ENCODE assay signal across 8 mouse cellular contexts in genomic region chr11:5740965-5741627, GRCm38 (mm10). TPM values are rescaled to one million over a fixed set of nuclear protein-coding genes. Genes with fewer than 3 reads are reported as not detected.
DNase-seq lines count a peak whose midpoint lies in the region; ATAC-seq and TF ChIP-seq lines count a peak whose summit lies in the region.

No protein-coding gene starts in this region.

- WGBS in embryonic facial prominence, embryonic 10.5 days: under 1% methylated on average over 45 of the region's 50 CpGs
- WGBS in limb, embryonic 12.5 days: under 1% methylated on average over 47 of the region's 50 CpGs
- under 1% methylated on average over 42 of the region's 50 CpGs for WGBS in midbrain, embryonic 13.5 days
- under 1% methylated on average over 44 of the region's 50 CpGs for WGBS in small intestine, adult 2 months

- peaks cover 13% of the 10 kb centered on the region for H3K4me1 ChIP-seq in embryonic facial prominence, embryonic 10.5 days
- peaks cover 11% of the 10 kb centered on the region for H3K4me1 ChIP-seq in limb, embryonic 12.5 days (replicated peaks)
- peaks cover 17% of the 10 kb centered on the region for H3K4me1 ChIP-seq in midbrain, embryonic 13.5 days (replicated peaks)
- H3K4me1 ChIP-seq in small intestine, adult 2 months (ENCODE audit: control insufficient read depth, insufficient read depth, insufficient read length, low read length): peaks cover 3% of the 10 kb centered on the region; the same call in 1 of the 2 replicates

- TF ChIP-seq CTCF in small intestine, adult 2 months (IDR thresholded peaks at IDR 0.05; ENCODE audit: extremely low read depth, insufficient read length, insufficient replicate concordance, low read depth, low read length): no peak

- H3K27ac ChIP-seq in embryonic facial prominence, embryonic 10.5 days (replicated peaks): peak overlapping the region; percentile 90
- H3K27ac ChIP-seq in limb, embryonic 12.5 days: peak overlapping the region; percentile 85
- H3K27ac ChIP-seq in midbrain, embryonic 13.5 days: peak overlapping the region; percentile 74
- H3K27ac ChIP-seq in small intestine, adult 2 months (ENCODE audit: insufficient read depth, low read depth, low read length): peak overlapping the region; percentile 91

- no peaks in the 10 kb centered on the region for H3K9me3 ChIP-seq in embryonic facial prominence, embryonic 10.5 days
- H3K9me3 ChIP-seq in limb, embryonic 12.5 days: no peaks in the 10 kb centered on the region
- no peaks in the 10 kb centered on the region for H3K9me3 ChIP-seq in midbrain, embryonic 13.5 days

- peak; percentile 95 for TF ChIP-seq POLR2A in small intestine, adult 2 months (IDR thresholded peaks at IDR 0.05; ENCODE audit: low read depth, low read length)

- ATAC-seq in limb, embryonic 12.5 days (ENCODE audit: insufficient number of reproducible peaks, insufficient read depth, low FRiP score, low TSS enrichment, low read depth): peak; percentile 78
- peak; percentile 90 for ATAC-seq in midbrain, embryonic 13.5 days

- H3K27me3 ChIP-seq in embryonic facial prominence, embryonic 10.5 days (replicated peaks; ENCODE audit: low read depth, poor library complexity, severe bottlenecking): no peaks in the 10 kb centered on the region
- no peaks in the 10 kb centered on the region for H3K27me3 ChIP-seq in limb, embryonic 12.5 days
- H3K27me3 ChIP-seq in midbrain, embryonic 13.5 days: no peaks in the 10 kb centered on the region
- H3K27me3 ChIP-seq in small intestine, adult 2 months (ENCODE audit: control insufficient read depth, insufficient read depth, low read length): no peaks in the 10 kb centered on the region

- H3K36me3 ChIP-seq in embryonic facial prominence, embryonic 10.5 days (replicated peaks): no peaks in the 10 kb centered on the region
- H3K36me3 ChIP-seq in limb, embryonic 12.5 days: no peaks in the 10 kb centered on the region
- H3K36me3 ChIP-seq in midbrain, embryonic 13.5 days: no peaks in the 10 kb centered on the region
- no peaks in the 10 kb centered on the region for H3K36me3 ChIP-seq in small intestine, adult 2 months (ENCODE audit: control insufficient read depth, insufficient read depth, low read length)

- H3K4me3 ChIP-seq in embryonic facial prominence, embryonic 10.5 days: peak overlapping the region; percentile 87
- H3K4me3 ChIP-seq in limb, embryonic 12.5 days (replicated peaks): peak overlapping the region; percentile 90
- H3K4me3 ChIP-seq in midbrain, embryonic 13.5 days (replicated peaks): peak overlapping the region; percentile 85
- peak overlapping the region; percentile 87 for H3K4me3 ChIP-seq in small intestine, adult 2 months (ENCODE audit: low read depth, low read length)

- peak overlapping the region; percentile 88 for H3K4me2 ChIP-seq in limb, embryonic 12.5 days
- H3K4me2 ChIP-seq in midbrain, embryonic 13.5 days (replicated peaks): peak overlapping the region; percentile 96

- peak; percentile 87 for DNase-seq in 3134 (ENCODE audit: extremely low read depth, insufficient read length, low spot score)
- DNase-seq in adrenal gland, postnatal 10 days: peak; percentile 89
- peak; percentile 74 for DNase-seq in embryonic facial prominence, embryonic 10.5 days (ENCODE audit: low spot score)
- peak; percentile 99 for DNase-seq in heart, adult 11 months
- peak; percentile 82 for DNase-seq in kidney, adult 11 months

- peak overlapping the region; percentile 95 for H3K9ac ChIP-seq in limb, embryonic 12.5 days (replicated peaks)
- peak overlapping the region; percentile 94 for H3K9ac ChIP-seq in midbrain, embryonic 13.5 days (replicated peaks)

RNA-seq across cellular contexts. Expression of gene Urgcp, which starts 21.1 kb away (rescaled TPM):
- 10 to 100 TPM; 65.1 to 66.5 TPM for total RNA-seq in adrenal gland, postnatal 10 days (2021)
- 18.0 and 19.1 TPM in 2 replicates for polyA plus RNA-seq in embryonic facial prominence, embryonic 10.5 days (2016; fragmentation: Nextera tagmentation; extraction: Ambion mirVana)
- polyA plus RNA-seq in limb, embryonic 12.5 days (2016; fragmentation: Nextera tagmentation; extraction: Ambion mirVana): 24.6 and 25.7 TPM in 2 replicates
- polyA plus RNA-seq in midbrain, embryonic 13.5 days (2015; fragmentation: Nextera tagmentation; extraction: Ambion mirVana): 24.9 and 26.5 TPM in 2 replicates
- 18.6 and 45.5 TPM in 2 replicates for polyA plus RNA-seq in small intestine, adult 2 months (2012; rRNA removed)

RNA-seq across cellular contexts. Expression of gene Mrps24, which starts 25.6 kb away (rescaled TPM):
- 100 to 1,000 TPM; 155 to 166 TPM for total RNA-seq in adrenal gland, postnatal 10 days (2021)
- 154 and 156 TPM in 2 replicates for polyA plus RNA-seq in embryonic facial prominence, embryonic 10.5 days (2016; fragmentation: Nextera tagmentation; extraction: Ambion mirVana)
- polyA plus RNA-seq in limb, embryonic 12.5 days (2016; fragmentation: Nextera tagmentation; extraction: Ambion mirVana): 168 and 177 TPM in 2 replicates
- 160 and 177 TPM in 2 replicates for polyA plus RNA-seq in midbrain, embryonic 13.5 days (2015; fragmentation: Nextera tagmentation; extraction: Ambion mirVana)
- polyA plus RNA-seq in small intestine, adult 2 months (2012; rRNA removed): 234 and 379 TPM in 2 replicates

RNA-seq across cellular contexts. Expression of gene Dbnl, which starts 47.2 kb away (rescaled TPM):
- total RNA-seq in adrenal gland, postnatal 10 days (2021): 10 to 100 TPM; 51.5 to 57.5 TPM
- polyA plus RNA-seq in embryonic facial prominence, embryonic 10.5 days (2016; fragmentation: Nextera tagmentation; extraction: Ambion mirVana): 137 and 138 TPM in 2 replicates
- polyA plus RNA-seq in limb, embryonic 12.5 days (2016; fragmentation: Nextera tagmentation; extraction: Ambion mirVana): 122 and 123 TPM in 2 replicates
- polyA plus RNA-seq in midbrain, embryonic 13.5 days (2015; fragmentation: Nextera tagmentation; extraction: Ambion mirVana): 151 and 155 TPM in 2 replicates
- polyA plus RNA-seq in small intestine, adult 2 months (2012; rRNA removed): 60.0 and 109 TPM in 2 replicates

Comparison
In these comparisons a context has a peak if more than half of its experiments do, and no peak if none do; other contexts are left out.
1. Peak in every context shown above with its lines: DNase-seq, ATAC-seq, H3K4me3 ChIP-seq and H3K27ac ChIP-seq.